Comparison of ENCODE assay signal across 20 mouse cellular contexts in genomic region chr1:119075916-119076315, GRCm38 (mm10). TPM values are rescaled to one million over a fixed set of nuclear protein-coding genes. Genes with fewer than 3 reads are reported as not detected.
"Had no signal": no experiment of that assay in that cellular context is flagged by ENCODE, and none has a peak within 500 bp of the region (broad histone marks: within the 10 kb centered on the region; RNA-seq: fewer than 3 reads in every experiment).

No protein-coding gene starts in this region.

- H3K4me2 ChIP-seq: lung, embryonic 14.5 days; midbrain, embryonic 12.5 days; neural tube, embryonic 13.5 days; neural tube, embryonic 15.5 days had no signal

- ATAC-seq: midbrain, embryonic 16.5 days had no signal

- H3K36me3 ChIP-seq: midbrain, embryonic 12.5 days; neural tube, embryonic 13.5 days; neural tube, embryonic 15.5 days had no signal

- H3K27ac ChIP-seq: midbrain, embryonic 12.5 days; neural tube, embryonic 13.5 days; neural tube, embryonic 15.5 days had no signal

- DNase-seq: lung, adult 18-20 months; lung, embryonic 14.5 days; lung, postnatal 10 days; lung, postnatal 4 days; midbrain, embryonic 14.5 days; retina, postnatal 1 day; right cerebral cortex, adult 18-20 months; right cerebral cortex, postnatal 25 days; right cerebral cortex, postnatal 4 days; spleen, adult 18-20 months; thymus, adult 18-20 months; thymus, postnatal 14 days; thymus, postnatal 36 days had no signal

- H3K4me1 ChIP-seq: midbrain, embryonic 12.5 days had no signal

- H3K9me3 ChIP-seq: midbrain, embryonic 12.5 days; neural tube, embryonic 13.5 days; neural tube, embryonic 15.5 days had no signal

- H3K9ac ChIP-seq: lung, embryonic 14.5 days; midbrain, embryonic 12.5 days; neural tube, embryonic 13.5 days; neural tube, embryonic 15.5 days had no signal

- H3K4me3 ChIP-seq: midbrain, embryonic 12.5 days; myocyte; neural tube, embryonic 13.5 days; neural tube, embryonic 15.5 days had no signal

RNA-seq across cellular contexts. Expression of gene Gli2, which starts 22.5 kb away (rescaled TPM):
- total RNA-seq: megakaryocyte, adult 5-6 weeks; megakaryocyte-erythroid progenitor cell, adult 5-6 weeks had no signal
